Mouse (Mus musculus) cerebellum, postnatal 10 days (tissue): ENCODE measurements around the gene Fam3c.

Source experiments
- DNase-seq, 2 experiments: peaks; one replicate each; pipeline ENCODE4 v3.0.0; 2021; ENCODE audit warnings: mixed read lengths in 2 of 2

The Fam3c gene

DNA sequence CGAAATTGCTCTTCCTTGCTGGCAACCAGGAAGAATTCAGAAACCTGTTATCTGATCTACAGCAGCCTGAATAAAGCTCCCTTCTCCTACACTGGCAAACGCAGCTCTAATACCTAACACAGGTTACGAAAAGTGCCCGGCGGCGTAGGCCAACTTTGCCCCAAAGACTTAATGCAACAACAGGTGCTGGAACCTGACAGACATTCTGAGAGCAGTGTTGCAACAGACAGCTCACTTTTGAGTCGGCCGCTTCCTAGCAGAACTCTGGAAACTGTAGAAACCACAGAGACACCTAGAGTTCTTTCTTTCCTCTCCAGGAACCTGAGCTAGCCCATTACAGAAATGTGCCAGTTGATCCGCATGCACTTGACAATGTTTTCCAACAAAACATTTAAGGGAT, 4.5 kb downstream of the Fam3c start:
- DNase-seq, result no peak

DNA sequence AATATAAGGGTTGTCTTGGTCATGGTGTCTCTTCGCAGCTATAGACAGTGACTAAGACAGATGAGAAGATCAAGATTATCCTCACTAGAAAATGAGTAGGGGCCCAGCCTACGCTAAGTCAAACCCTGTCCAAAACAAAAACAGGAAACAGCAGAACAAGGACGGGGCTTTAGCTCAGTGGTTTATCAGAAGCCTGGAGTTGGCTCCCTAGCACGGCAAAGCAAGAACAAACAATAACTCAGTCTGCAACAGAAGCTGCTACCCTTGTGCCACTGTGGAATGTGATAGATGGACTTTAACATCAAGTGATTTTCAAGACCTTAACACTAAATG, 5.8 kb downstream of the Fam3c start:
- DNase-seq, result no peak

- DNase-seq, result no peak
These were observed 6.4 kb downstream of the Fam3c start for GRCm38 (mm10) chr6:22349531-22350238.

DNA sequence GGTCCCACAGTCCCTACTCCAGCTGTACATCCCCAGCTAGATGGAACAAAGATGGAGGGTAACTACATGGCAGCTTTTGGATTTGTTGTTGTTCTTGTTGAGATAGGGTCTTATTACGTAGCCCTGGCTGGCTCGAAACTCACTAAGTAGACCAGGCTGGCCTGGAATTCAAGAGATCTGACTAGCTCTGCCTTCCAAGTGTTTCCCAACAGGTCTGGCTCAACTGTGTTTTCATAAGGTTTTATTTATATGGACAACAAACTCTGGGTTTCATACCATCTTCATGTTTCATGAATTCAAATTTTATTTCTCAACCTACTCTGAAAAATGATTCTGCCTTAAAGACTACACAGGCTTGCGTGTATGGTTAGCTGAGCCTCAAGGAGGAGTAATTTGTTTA, 7.1 kb downstream of the Fam3c start:
- DNase-seq, result no peak

DNA sequence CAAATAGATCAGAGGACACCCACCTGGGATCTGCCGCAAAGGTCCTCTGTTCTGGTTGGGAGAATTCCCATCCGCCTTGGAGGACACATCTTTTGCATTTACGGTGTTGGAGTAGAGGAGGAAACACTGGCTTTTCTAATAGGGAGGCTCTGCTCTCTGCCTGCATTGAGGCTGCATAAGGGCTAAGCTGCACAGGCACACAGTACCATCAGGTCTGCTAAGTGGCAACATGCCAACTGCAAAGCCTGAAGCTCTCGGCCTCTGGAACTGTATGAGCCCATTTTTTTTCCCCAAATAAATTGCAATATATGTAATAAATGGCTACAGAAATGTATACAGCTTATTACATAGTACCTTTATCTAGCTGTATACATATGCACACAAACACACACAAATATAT, 7.9 kb downstream of the Fam3c start:
- DNase-seq, result peak; percentile 44 to 55

- no peak for DNase-seq
These were observed 8.7 kb downstream of the Fam3c start for GRCm38 (mm10) chr6:22347132-22347902.

GRCm38 (mm10) chr6:22344443-22344842, 11.6 kb downstream of the Fam3c start:
- DNase-seq, result no peak

GRCm38 (mm10) chr6:22343706-22344105, 12.3 kb downstream of the Fam3c start:
- DNase-seq, result no peak

- DNase-seq, result no peak
These were observed 12.8 kb downstream of the Fam3c start for GRCm38 (mm10) chr6:22343292-22343691.

DNA sequence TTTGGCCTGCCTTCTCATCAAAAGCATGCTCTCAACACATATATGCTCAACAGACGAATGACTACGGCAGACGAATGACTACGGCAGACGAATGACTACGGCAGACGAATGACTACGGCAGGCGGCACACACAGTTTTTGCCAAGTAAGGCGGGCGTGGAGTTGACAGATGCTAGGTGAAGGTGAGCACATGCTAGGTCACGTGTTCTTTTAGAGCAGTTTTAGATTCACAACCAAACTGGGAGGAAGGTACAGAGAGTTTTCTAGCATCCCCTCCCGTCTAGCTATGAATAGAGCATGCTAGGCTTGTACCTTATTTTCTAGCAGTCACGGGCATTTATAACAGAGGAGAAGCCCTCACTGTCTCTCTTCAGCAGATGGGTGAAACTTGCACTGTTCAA, 15.3 kb downstream of the Fam3c start:
- DNase-seq, result no peak

DNA sequence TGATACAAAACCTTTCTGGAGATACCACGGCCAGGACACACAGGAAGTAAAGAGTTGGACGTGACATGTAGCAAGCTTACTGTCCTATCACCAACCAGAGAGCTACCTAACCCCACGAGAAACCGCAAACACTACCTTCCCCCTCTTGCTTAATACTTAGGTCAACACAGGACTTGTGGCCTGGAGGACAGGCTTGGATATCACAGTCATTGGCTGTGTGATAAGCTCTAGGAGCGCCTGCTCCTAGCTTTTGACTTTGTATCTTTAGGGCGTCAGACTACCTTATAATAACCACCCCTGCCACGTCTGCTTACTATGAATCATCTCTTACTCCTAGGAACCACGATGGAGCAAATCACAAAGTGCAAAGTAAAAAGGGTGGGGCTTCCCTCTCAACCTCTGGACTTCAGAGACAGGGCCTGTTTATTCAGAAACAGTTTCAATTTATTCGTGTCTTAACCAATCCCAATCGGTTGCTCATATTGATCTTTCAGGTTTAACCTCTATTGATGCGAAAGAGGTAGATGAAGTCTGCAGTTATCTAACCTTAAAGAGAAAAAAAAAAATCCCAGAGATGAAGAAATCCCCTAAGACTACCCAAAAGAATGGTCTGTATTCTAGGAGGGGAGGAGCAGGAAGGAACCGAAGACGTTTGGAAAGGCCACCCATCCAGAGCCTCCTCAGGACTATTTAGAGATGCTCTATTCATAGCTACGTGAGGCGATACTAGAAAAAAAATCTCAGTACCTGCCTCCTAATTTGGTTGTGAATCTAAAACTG, 16.1 kb downstream of the Fam3c start:
- DNase-seq, result no peak

DNA sequence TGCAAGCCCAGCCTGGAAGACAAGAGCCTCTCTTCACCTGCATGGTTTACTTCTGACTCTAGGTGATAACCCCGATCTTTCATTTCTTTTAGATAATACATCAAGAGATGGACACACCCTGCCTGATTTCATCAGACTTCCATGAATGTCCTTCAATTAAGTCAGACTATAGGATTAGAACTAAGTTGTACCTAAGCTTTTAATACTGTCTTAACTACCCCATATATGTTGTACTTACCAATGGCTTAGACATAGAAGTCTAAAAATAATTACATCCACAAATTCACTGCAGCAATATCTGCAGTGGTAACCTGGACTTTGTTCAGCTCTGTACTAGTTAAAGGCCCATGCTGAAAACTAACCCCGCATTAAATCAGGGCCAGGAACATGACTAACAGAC, 23.5 kb downstream of the Fam3c start:
- DNase-seq, result no peak

DNA sequence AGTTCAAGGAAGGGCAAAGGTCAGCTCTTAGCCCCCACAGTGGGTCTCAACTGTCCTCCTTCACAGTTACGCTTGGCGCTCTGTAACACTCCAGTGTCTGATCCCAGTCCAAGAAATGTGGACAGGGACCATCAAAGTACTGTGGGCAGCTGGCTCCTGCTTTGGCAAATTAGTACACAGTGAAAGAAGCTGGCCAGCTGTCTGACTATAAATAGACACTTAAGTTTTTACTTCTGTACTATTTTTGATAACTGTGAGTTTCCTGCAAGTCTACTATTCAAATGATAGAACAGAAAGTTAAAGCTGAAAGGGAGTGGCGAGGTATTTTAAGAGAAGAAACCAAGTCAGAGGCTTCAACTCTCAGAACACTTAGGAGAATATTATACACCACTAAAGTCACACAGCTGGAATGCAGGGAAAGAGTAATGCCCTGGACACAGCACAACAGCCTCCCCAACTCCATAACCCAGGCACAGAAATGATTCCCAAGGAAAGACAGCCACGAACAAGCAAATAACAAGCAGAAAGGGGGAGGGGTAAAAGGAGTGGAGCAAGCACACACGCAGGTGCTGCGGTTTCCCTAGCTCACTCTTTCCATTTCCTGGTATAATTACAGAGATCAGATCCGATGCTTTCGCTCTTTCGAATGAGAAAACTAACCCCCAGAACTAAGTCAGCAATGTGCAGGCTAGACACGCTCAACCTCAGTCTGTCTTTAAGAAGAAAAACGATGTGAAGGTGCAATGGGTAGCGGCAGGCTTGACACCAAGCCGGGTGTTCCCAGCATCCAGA, 25.7 kb downstream of the Fam3c start:
- DNase-seq, result no peak

DNA sequence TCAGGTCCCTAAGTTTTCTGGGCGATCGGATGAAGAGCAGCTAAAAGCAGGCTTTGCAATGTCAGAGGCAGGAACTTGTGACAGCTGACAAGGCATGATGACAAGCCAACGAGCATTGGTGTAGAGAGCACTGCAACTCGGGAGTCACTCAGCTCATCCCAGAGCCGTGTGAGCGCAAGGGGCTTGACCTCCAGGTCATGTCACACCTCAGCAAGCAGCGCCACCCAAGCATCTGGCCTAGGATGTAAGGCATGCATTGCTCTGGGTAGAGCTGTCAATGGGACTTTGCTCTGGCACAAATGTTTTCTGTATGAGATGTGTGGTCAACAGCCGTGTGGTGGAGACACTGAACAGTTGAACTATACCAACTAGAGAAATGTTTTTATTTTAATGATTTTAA, 28.1 kb downstream of the Fam3c start:
- DNase-seq, result no peak

GRCm38 (mm10) chr6:22327091-22327490, 29.0 kb downstream of the Fam3c start:
- DNase-seq, result no peak

DNA sequence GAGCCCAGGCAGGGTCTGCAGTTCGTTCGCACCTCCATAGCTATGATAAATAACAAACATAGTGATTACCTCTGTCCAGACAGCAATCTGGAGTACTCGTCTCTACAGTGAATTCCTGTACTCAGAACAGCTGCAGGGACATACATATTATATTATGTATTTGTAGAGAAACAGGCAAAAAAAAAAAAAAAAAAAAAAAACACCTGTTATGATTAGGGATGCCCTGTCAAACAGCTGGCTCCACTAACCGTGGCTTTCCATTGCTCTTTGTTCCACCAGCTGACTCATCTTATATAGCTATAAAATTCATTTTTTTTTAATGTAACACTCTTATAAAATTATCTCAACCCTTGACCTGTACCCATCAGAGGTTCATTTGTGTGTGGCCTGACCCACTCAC, 29.8 kb downstream of the Fam3c start:
- no peak for DNase-seq

- DNase-seq, result peak; percentile 87 to 91
These were observed 30.5 kb downstream of the Fam3c start for GRCm38 (mm10) chr6:22325364-22326072.

GRCm38 (mm10) chr6:22298059-22298458, 58.0 kb downstream of the Fam3c start:
- no peak for DNase-seq

- DNase-seq, result no peak
These were observed 59.0 kb downstream of the Fam3c start for GRCm38 (mm10) chr6:22297028-22297427.

GRCm38 (mm10) chr6:22293922-22294321, 62.1 kb downstream of the Fam3c start:
- DNase-seq, result no peak

- no peak for DNase-seq
These were observed 64.0 kb downstream of the Fam3c start for GRCm38 (mm10) chr6:22292056-22292455.

- DNase-seq, result peak in 1 of 2 experiments; percentile 13
These were observed 65.3 kb downstream of the Fam3c start for GRCm38 (mm10) chr6:22290790-22291189.
